Mouse (Mus musculus) thymus, postnatal 0 days (tissue): ENCODE measurements at regions not wholly inside any gene's neighbourhood (a gene's known extent, or its start where the extent isn't known, plus 50 kb on each side); places are given as distances from the start of the nearest gene placed in this dataset.
A peak's percentile ranks its signal among the peaks of the same experiment; 100 is the strongest.

ENCODE experiments used
- DNase-seq: peaks from one replicate; pipeline ENCODE4 v3.0.0-alpha.2; 2015; ENCODE audit warnings: low spot score

GRCm38 (mm10) chr10:105125736-105126135, 448.5 kb downstream of the Tmtc2 start:
- DNase-seq, result no peak

DNA sequence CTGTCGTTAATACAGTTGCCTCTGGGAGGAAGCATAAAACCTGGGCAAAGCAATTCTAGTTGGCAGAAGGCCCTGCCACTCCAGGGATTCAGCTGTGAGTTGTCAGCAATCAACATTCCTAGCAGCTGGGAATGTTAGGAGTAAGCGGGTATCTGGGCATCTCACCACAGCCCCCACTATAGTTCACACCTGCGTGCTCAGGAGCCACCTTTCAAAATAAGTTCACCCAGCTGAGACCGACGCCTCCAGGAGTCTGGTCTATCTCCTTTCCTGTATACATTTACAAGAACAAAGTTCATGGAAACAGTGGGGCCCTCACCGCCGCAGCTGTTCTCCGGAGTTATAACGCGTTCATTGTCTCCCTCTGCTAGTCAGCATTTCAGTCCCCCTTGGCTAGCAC, 454.0 kb downstream of the Tmtc2 start:
- peak; percentile 2 for DNase-seq

DNA sequence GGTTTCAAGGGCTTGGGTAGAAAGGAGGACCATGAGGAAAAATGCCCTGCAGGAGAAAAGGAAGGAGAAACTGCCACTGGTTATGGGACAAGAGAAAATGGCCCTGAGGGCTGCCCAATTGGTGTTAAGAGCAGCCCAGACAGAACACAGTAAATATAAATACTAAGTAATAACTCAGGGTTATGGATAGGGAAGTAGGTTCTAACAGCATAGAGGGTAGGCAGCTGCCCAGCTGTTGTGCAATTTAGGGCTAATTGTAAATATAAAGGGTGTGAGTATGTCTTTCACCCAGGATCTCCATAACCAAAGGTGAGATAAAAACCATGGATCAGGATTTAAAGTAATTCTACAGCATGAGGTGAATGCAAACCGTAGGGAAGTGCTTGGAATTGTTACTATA, 458.1 kb downstream of the Tmtc2 start:
- no peak for DNase-seq

- DNase-seq, result no peak
Observed at GRCm38 (mm10) chr10:105114927-105115326, 459.3 kb downstream of the Tmtc2 start.

DNA sequence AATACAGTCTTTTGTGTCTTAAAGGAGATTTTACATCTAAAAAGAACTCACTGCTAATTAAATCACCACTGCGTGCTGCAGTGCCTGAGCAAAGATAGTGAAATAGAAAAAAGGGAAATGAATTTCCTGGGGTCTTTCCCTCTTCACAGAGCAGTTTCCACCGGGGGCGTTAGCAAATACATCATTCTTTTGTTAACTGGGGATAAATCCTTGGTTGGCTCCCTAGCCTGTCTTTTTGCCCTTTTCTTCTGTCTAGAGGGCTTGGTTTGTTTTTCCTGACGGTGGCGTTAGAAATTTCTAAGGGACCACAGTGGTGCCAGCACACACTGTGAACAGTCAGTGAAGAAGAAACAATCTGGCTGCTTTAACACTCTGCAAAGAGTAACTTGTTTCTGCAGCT, 464.0 kb downstream of the Tmtc2 start:
- DNase-seq, result no peak

DNA sequence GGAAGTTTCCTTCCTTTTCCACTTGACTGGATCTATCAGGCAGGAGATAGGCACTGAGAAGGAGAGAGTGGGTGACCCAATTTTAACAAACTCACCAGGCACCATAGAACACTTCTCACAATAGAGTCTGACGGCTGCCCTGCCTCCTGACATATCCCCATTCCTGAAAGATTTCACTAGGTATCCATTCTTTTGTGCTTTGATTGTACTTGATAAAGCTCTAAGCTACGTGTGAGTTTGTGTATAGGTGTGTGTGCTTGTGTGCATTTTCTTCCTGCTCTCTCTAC, 477.3 kb downstream of the Tmtc2 start:
- DNase-seq, result no peak

DNA sequence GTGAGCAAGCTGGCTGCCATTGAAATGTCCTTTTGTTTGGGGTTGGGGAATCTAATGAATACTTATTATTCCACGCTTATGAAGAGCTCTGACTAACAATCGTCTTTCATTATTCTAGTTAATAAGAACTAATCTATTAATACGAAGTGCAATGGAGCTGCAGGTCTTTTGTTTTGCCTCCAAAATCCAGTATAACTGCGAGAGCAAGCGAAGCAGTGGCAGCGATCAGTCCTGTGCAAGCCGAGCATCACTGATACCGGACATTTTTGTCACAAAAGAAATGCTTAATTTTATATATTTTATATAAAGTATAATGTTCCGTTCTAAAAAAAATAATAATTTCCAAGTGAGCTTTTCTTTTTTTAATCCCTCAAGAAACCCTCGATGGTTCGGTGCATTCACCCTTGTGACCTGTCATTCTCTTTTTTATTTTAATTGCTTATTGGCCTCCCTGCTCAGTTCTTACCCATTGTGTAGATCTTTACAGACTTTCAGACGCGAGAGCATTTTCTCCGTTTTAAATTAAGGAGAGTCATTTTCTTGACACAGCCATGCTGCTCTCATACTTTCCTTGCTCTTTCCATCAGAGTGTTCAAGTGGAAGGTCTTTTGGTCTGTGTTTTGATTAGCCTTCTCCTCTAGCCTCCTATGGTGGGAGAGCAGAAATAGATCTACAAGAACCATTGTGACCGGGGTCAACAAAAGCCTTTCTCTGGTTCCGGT, 477.8 kb downstream of the Tmtc2 start:
- DNase-seq, result no peak

- DNase-seq, result no peak
Observed at GRCm38 (mm10) chr10:105095800-105096199, 478.5 kb downstream of the Tmtc2 start.

- DNase-seq, result no peak
Observed at GRCm38 (mm10) chr10:105076892-105077291, 497.4 kb downstream of the Tmtc2 start.

DNA sequence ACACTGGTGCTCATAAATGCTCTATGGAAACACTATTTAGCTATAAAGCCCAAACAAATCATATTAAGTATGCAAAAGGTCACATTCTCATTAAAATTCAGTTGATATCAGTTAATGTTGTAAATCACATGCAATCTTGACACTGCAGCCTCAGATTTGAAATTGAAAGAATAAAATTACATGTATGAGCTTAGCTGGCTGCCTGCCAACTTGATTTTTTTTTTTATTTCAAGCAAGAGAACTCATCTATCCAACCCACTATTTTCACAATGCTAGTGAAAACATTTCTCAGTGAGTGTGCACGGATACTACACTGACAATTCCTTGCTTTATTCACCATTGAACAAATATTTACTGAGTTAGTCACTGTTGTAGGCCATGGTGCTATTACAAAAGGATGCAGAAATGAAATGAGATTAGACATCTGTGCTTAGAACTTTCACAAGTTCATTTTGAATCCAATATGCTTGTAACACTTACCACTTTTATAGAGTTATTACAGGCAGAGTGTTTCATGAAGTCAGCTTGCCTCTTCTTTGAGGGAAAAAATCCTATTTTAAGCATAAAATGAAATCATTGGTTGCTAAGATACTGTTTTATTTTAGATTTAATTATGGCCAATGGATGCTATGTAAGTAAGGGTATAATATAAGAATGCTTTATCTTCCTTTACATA, 539.4 kb downstream of the Tmtc2 start:
- no peak for DNase-seq

DNA sequence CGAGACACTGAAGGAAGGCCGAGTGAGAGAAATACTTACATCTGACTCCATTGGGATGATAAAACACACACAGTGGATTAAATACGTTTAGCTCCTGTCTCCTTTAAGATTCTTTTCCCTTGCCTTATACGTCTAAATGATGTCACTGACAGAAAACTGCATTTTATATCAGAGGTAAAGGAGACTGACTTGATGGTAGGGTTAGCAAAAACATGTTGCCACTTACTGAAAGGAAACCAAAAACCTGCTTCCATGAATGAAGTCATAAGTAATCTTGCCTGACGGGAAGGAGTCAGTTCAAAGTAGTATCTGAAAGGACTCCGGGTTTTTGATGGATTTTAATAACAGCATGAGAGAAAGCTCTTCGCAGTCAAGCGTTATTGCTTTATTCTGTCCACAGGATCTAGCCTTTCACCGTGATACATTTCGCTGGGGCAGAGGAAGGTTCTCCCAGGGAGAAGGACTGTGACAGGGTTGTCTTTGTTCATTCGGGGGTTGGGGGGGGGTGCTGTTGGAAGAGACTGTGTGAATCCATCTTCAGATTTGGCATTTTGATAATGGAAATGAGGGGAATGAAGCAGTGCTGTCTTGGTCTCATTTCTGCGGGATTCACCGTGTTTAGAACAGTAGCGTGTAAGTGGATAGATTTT, 553.7 kb downstream of the Tmtc2 start:
- DNase-seq, result no peak

DNA sequence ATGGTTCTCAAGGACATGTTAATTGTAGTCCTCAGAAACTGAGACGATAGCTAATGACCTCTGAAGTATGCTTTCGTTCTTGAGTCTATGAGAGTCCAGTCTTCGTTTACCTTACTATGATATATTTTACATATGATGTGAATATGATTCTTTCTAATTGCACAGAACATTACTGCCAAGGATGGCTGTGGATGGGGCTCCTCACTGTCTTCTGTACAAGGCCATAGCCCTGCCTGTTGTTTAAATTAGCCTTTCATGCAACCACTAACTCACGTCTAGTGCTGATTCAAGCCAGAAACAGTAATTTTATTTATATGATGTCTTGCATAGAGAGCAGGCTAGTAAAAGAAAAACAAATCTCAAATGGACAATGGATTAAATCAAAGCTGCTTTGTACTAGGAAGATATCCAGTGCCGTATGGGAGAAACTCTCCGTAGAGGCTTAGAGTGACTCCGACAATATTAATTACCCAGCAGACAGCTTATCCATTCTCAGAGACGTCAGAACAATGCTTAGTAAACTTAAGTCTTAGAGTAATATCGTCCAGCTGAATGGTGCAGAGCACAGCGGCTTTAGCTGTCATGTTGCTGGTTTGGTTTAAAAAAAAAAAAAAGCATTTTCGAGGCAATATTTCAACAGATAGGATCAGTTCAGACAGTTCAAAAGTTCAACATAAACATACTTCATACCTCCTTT, 554.3 kb downstream of the Tmtc2 start:
- DNase-seq, result no peak
